Mouse (Mus musculus): ENCODE results near the gene Efhc1. TPM values are rescaled to one million over a fixed set of nuclear protein-coding genes. Genes with fewer than 3 reads are reported as not detected.
"Not testable (repeated sequence)": the region's sequence is repeated elsewhere in the genome, so short reads cannot be mapped to it uniquely, and the experiment has no call there.

Gene Efhc1
- polyA plus RNA-seq, 1 experiment from 2014 or later, result 2.3 TPM

- Histone ChIP-seq H3K27ac (ENCODE audit: low read depth) (no peak overlapping the region), H3K4me3 (ENCODE audit: low read depth, low read length) (no peak overlapping the region), H3K36me3 (ENCODE audit: insufficient read depth) (no peaks in the 10 kb centered on the region), H3K9me3 (ENCODE audit: low read depth, low read length) (no peaks in the 10 kb centered on the region), H3K9ac (no peak overlapping the region), H3K4me2 (no peak overlapping the region), H3K27me3 (ENCODE audit: insufficient read depth, low read length) (no peaks in the 10 kb centered on the region), H3K4me1 (ENCODE audit: insufficient read depth) (no peaks in the 10 kb centered on the region)
- no peak for TF ChIP-seq CTCF (IDR thresholded peaks at IDR 0.05; ENCODE audit: low read depth)
- DNase-seq, result no peak
- ATAC-seq (ENCODE audit: insufficient read depth), result no peak
- WGBS, result 75% methylated on average over 5 of the region's 5 CpGs
Measured at GRCm38 (mm10) chr1:20915608-20916007, 35.8 kb upstream of the Efhc1 start.

GRCm38 (mm10) chr1:20917496-20918050 lies 33.9 kb upstream of the Efhc1 start:
- Histone ChIP-seq H3K4me3 (ENCODE audit: low read depth, low read length) (no peak overlapping the region), H3K4me2 (no peak overlapping the region), H3K36me3 (ENCODE audit: insufficient read depth) (no peaks in the 10 kb centered on the region), H3K27me3 (ENCODE audit: insufficient read depth, low read length) (no peaks in the 10 kb centered on the region), H3K9ac (no peak overlapping the region), H3K4me1 (ENCODE audit: insufficient read depth) (no peaks in the 10 kb centered on the region), H3K27ac (ENCODE audit: low read depth) (no peak overlapping the region), H3K9me3 (ENCODE audit: low read depth, low read length) (no peaks in the 10 kb centered on the region)
- DNase-seq (no peak), ATAC-seq (ENCODE audit: insufficient read depth) (no peak)
- WGBS, result 58% methylated on average over 6 of the region's 6 CpGs
- no peak for TF ChIP-seq CTCF (IDR thresholded peaks at IDR 0.05; ENCODE audit: low read depth)

- H3K27me3 ChIP-seq (ENCODE audit: insufficient read depth, low read length), result no peaks in the 10 kb centered on the region
- peaks cover 6% of the 10 kb centered on the region; the same call in 1 of the 2 replicates for H3K4me1 ChIP-seq (ENCODE audit: insufficient read depth)
- no peaks in the 10 kb centered on the region for H3K36me3 ChIP-seq (ENCODE audit: insufficient read depth)
- no peak for ATAC-seq (ENCODE audit: insufficient read depth)
- WGBS, result 95% methylated on average over 2 of the region's 2 CpGs
- no peak overlapping the region for H3K4me2 ChIP-seq
- no peak for TF ChIP-seq CTCF (IDR thresholded peaks at IDR 0.05; ENCODE audit: low read depth)
- H3K9ac ChIP-seq, result no peak overlapping the region
- H3K4me3 ChIP-seq (ENCODE audit: low read depth, low read length), result no peak overlapping the region
- H3K27ac ChIP-seq (ENCODE audit: low read depth), result no peak overlapping the region
- no peaks in the 10 kb centered on the region for H3K9me3 ChIP-seq (ENCODE audit: low read depth, low read length)
- DNase-seq, result no peak
Measured at GRCm38 (mm10) chr1:20919728-20920127, 31.7 kb upstream of the Efhc1 start.

GRCm38 (mm10) chr1:20921081-20921528 lies 30.3 kb upstream of the Efhc1 start:
- Histone ChIP-seq H3K9ac (no peak overlapping the region), H3K4me3 (ENCODE audit: low read depth, low read length) (no peak overlapping the region), H3K36me3 (ENCODE audit: insufficient read depth) (no peaks in the 10 kb centered on the region), H3K9me3 (ENCODE audit: low read depth, low read length) (no peaks in the 10 kb centered on the region), H3K27ac (ENCODE audit: low read depth) (no peak overlapping the region), H3K4me1 (ENCODE audit: insufficient read depth) (peaks cover 6% of the 10 kb centered on the region; the same call in 1 of the 2 replicates), H3K27me3 (ENCODE audit: insufficient read depth, low read length) (no peaks in the 10 kb centered on the region), H3K4me2 (no peak overlapping the region)
- TF ChIP-seq CTCF (IDR thresholded peaks at IDR 0.05; ENCODE audit: low read depth), result no peak
- WGBS, result 79% methylated on average over 10 of the region's 10 CpGs
- ATAC-seq (ENCODE audit: insufficient read depth), result no peak
- no peak for DNase-seq

- DNase-seq, result peak; percentile 87
- Histone ChIP-seq H3K36me3 (ENCODE audit: insufficient read depth) (no peaks in the 10 kb centered on the region), H3K4me3 (ENCODE audit: low read depth, low read length) (no peak overlapping the region), H3K9me3 (ENCODE audit: low read depth, low read length) (no peaks in the 10 kb centered on the region), H3K27me3 (ENCODE audit: insufficient read depth, low read length) (no peaks in the 10 kb centered on the region), H3K9ac (no peak overlapping the region), H3K4me2 (peak overlapping the region; percentile 31), H3K4me1 (ENCODE audit: insufficient read depth) (peaks cover 6% of the 10 kb centered on the region; the same call in 1 of the 2 replicates), H3K27ac (ENCODE audit: low read depth) (peak overlapping the region; percentile 70)
- ATAC-seq (ENCODE audit: insufficient read depth), result peak; percentile 88
- 18% methylated on average over 11 of the region's 11 CpGs for WGBS
- TF ChIP-seq CTCF (IDR thresholded peaks at IDR 0.05; ENCODE audit: low read depth), result no peak
Measured at GRCm38 (mm10) chr1:20922612-20923399, 28.6 kb upstream of the Efhc1 start.

GRCm38 (mm10) chr1:20925324-20925723 lies 26.1 kb upstream of the Efhc1 start:
- not testable (repeated sequence) for ATAC-seq (ENCODE audit: insufficient read depth); H3K4me2 ChIP-seq; H3K9ac ChIP-seq; H3K36me3 ChIP-seq (ENCODE audit: insufficient read depth); DNase-seq; H3K27me3 ChIP-seq (ENCODE audit: insufficient read depth, low read length); H3K9me3 ChIP-seq (ENCODE audit: low read depth, low read length); H3K4me1 ChIP-seq (ENCODE audit: insufficient read depth); H3K27ac ChIP-seq (ENCODE audit: low read depth); H3K4me3 ChIP-seq (ENCODE audit: low read depth, low read length)
- 75% methylated on average over 7 of the region's 7 CpGs for WGBS

- TF ChIP-seq CTCF (IDR thresholded peaks at IDR 0.05; ENCODE audit: low read depth), result no peak
- ATAC-seq (ENCODE audit: insufficient read depth) (no peak), DNase-seq (no peak)
- peaks cover 6% of the 10 kb centered on the region; the same call in 1 of the 2 replicates for H3K4me1 ChIP-seq (ENCODE audit: insufficient read depth)
- no peak overlapping the region for H3K9ac ChIP-seq
- H3K4me3 ChIP-seq (ENCODE audit: low read depth, low read length), result no peak overlapping the region
- H3K4me2 ChIP-seq, result no peak overlapping the region
- H3K9me3 ChIP-seq (ENCODE audit: low read depth, low read length), result no peaks in the 10 kb centered on the region
- 85% methylated on average over 4 of the region's 4 CpGs for WGBS
- H3K27me3 ChIP-seq (ENCODE audit: insufficient read depth, low read length), result no peaks in the 10 kb centered on the region
- H3K36me3 ChIP-seq (ENCODE audit: insufficient read depth), result no peaks in the 10 kb centered on the region
- H3K27ac ChIP-seq (ENCODE audit: low read depth), result no peak overlapping the region
Measured at GRCm38 (mm10) chr1:20925926-20926325, 25.5 kb upstream of the Efhc1 start.

All from lung, embryonic 14.5 days (tissue).